Mouse (Mus musculus): ENCODE results near the gene Wfikkn1.

DNA sequence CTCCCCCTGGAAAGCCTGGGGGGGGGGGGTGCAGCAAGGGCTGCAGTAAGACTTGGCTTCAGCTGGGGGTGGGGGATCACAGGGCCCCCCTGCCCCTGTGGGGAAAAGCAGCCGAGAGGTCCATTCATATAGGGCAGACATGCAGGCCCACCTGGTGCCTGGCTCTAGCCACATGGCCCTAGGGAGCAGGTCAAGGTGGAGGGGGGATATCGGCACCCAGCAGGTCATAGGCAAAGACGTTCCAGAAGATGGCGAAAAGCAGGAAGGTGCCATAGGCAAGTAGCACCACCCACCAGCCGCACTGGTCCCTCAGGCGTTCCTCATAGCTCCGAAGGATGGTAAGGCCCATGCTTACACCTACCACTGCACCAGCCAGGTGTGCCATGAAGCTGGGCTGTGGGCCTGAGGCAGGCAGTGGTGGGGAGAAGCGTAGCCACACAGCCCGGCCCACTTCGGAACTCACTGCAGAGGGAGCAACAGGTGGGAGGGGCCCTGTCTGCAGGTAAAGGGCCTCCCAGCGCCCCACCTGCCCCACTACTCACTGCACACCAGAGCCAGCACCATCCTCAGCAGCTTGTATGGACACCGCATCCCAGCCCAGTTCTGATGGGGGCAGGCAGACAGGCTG is 45.9 kb downstream of the Wfikkn1 start:
- no peak for TF ChIP-seq CTCF (IDR thresholded peaks at IDR 0.05; ENCODE audit: low read depth)
- TF ChIP-seq EP300 (IDR thresholded peaks at IDR 0.05; ENCODE audit: low read depth): no peak
